Mouse (Mus musculus): ENCODE results near the gene Ptrh2.

DNA sequence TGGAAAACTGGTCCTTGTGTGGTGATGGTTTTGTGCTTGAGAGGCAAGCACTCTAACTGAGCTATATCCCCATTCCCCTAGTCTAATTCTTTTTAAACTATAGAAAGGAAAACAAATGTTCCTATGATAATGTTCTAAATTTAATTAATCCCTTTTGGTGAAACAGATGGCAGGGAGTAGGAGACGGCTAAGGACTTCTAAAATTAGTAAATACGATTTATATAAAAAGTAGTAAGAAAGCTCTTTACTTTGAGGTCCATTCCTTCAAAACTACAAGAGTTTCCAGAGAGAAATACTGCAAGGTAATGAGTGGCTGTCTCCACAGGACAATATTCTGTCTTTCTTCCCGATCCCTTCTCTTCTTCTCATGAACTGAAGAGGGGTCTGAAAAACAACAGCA, 19.4 kb upstream of the Ptrh2 start:
- TF ChIP-seq POLR2A (IDR thresholded peaks at IDR 0.05; ENCODE audit: borderline replicate concordance, insufficient read depth, low read length) (no peak), CTCF (IDR thresholded peaks at IDR 0.05; ENCODE audit: borderline replicate concordance, insufficient read depth, low read depth, low read length) (no peak)

Data from cerebellum, adult 2 months (tissue).